Mouse (Mus musculus) c-Kit-positive CD71-positive TER-119-negative erythroid progenitor cells, embryonic 14.5 days (primary cell): Measurements from ENCODE around the gene Clec3a.

Experiments used
- DNase-seq: peaks from one replicate; pipeline ENCODE4 v3.0.0-alpha.2; 2013; ENCODE audit warnings: low read depth

The Clec3a gene

DNA sequence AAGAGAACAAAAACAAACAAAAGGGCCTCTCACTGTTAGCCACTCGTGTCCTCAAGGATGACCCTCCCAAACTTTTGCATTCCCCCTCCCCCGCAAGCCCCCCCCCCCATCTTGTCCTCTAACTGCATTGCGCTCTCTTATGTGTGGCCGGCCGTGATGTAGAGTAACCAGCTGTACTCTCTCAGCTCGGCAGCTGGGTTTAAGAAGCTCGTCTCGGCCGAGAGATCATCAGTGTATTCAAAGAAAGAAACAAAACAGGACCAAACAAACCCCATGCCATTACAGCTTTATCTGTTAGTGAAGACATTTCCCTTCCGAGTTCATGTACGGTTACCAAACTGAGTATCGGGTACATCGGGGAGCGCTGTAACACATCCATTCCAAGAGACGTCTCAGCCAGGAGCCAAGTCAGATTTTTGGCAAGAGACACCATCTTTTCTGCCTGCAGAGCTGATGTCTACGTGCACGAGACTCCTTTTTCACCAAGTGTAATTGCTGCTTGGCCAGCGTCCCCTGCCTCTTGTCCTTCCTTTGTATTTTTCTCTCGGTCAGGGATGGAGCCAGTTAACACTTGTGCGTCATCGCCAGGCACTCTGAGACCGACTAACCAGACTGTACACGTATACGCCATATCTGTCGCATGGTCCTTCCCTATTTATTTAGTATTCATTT lies 40.4 kb downstream of the Clec3a start:
- DNase-seq: no peak

GRCm38 (mm10) chr8:114460600-114460999 lies 42.7 kb downstream of the Clec3a start:
- no peak for DNase-seq

DNA sequence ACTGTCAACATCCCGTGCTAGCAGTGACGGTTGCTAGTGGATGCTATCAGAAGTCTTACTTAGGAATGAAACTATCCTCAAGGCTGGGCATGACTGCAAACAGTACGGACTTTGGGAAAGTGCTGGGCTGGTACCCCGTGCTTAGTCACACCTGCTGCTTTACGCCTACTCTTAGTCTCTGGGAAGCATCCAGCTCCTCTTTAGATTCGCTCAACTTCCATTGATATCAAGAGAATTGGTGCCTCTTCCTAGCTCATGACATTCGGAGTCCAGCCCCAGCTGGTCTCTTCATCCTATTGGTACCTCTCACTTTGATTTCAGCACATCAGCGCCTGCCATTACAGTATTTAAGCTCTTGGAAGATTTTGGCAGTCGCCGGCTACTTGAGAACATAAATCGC lies 44.7 kb downstream of the Clec3a start:
- DNase-seq: no peak

GRCm38 (mm10) chr8:114463305-114463704 lies 45.4 kb downstream of the Clec3a start:
- DNase-seq: no peak

GRCm38 (mm10) chr8:114468526-114469207 lies 50.8 kb downstream of the Clec3a start:
- no peak for DNase-seq

- DNase-seq: no peak
These were observed 51.3 kb downstream of the Clec3a start for GRCm38 (mm10) chr8:114469208-114469590.

GRCm38 (mm10) chr8:114473546-114473945 lies 55.7 kb downstream of the Clec3a start:
- DNase-seq: no peak
